Comparison of ENCODE assay signal across 25 mouse cellular contexts in the genomic region with DNA sequence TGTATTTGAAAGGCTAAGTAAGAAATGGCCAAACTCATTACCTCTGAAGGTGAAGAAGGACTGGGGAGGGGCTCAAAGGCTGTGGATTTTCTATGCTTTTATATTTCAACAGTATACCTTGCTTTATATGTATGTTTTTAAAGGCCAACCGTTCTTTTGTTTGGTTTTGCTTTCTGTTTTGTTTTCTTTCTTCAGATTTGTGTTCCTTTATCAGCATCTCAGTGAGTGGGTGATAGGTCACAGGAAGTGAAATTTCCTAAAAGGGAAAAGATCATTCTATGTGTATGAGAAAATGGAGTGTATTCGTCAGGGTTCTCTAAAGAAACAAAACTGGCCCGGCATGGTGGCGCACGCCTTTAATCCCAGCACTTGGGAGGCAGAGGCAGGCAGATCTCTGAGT. TPM values are rescaled to one million over a fixed set of nuclear protein-coding genes. Genes with fewer than 3 reads are reported as not detected.
DNase-seq lines count a peak whose midpoint lies in the region; ATAC-seq and TF ChIP-seq lines count a peak whose summit lies in the region.
"Had no signal": no experiment of that assay in that cellular context is flagged by ENCODE, and none has a peak within 500 bp of the region (broad histone marks: within the 10 kb centered on the region; RNA-seq: fewer than 3 reads in every experiment).

No protein-coding gene starts in this region.

- ATAC-seq in intestine, embryonic 14.5 days (replicated peaks; ENCODE audit: low FRiP score, low TSS enrichment, low read depth): no peak
- no peak for ATAC-seq in intestine, postnatal 0 days
- ATAC-seq in CD4-positive, CD25-positive, alpha-beta regulatory T cell, adult 4 months: peak; percentile 90
- peak; percentile 86 for ATAC-seq in inflammation-experienced regulatory T-cells, adult 6 months
- no peak for ATAC-seq in liver, embryonic 11.5 days (replicated peaks; ENCODE audit: low FRiP score)
- ATAC-seq: forebrain, embryonic 14.5 days; hindbrain, embryonic 16.5 days; intestine, embryonic 15.5 days had no signal

- TF ChIP-seq CTCF in intestine, postnatal 0 days (IDR thresholded peaks at IDR 0.05; ENCODE audit: low read depth): no peak

- no peaks in the 10 kb centered on the region for H3K4me1 ChIP-seq in intestine, embryonic 14.5 days (replicated peaks; ENCODE audit: control insufficient read depth, insufficient read depth, low read length)
- no peaks in the 10 kb centered on the region for H3K4me1 ChIP-seq in intestine, postnatal 0 days (replicated peaks; ENCODE audit: control insufficient read depth, insufficient read depth, low read length)
- no peaks in the 10 kb centered on the region for H3K4me1 ChIP-seq in liver, embryonic 11.5 days (replicated peaks; ENCODE audit: control insufficient read depth, insufficient read depth, low read length)
- H3K4me1 ChIP-seq: embryonic facial prominence, embryonic 12.5 days; embryonic facial prominence, embryonic 15.5 days; heart, embryonic 12.5 days; heart, embryonic 15.5 days; hindbrain, embryonic 10.5 days; hindbrain, embryonic 13.5 days; intestine, embryonic 15.5 days had no signal

- H3K36me3 ChIP-seq in intestine, embryonic 14.5 days (ENCODE audit: control insufficient read depth, insufficient read depth, low read length): no peaks in the 10 kb centered on the region
- no peaks in the 10 kb centered on the region for H3K36me3 ChIP-seq in intestine, postnatal 0 days (ENCODE audit: control insufficient read depth, insufficient read depth)
- H3K36me3 ChIP-seq in liver, embryonic 11.5 days (ENCODE audit: control insufficient read depth, insufficient read depth, low read length): no peaks in the 10 kb centered on the region
- H3K36me3 ChIP-seq: embryonic facial prominence, embryonic 12.5 days; embryonic facial prominence, embryonic 15.5 days; heart, embryonic 12.5 days; heart, embryonic 15.5 days; hindbrain, embryonic 10.5 days; hindbrain, embryonic 13.5 days; intestine, embryonic 15.5 days had no signal

- H3K4me3 ChIP-seq in intestine, embryonic 14.5 days (ENCODE audit: low read depth, low read length): no peak overlapping the region
- no peak overlapping the region for H3K4me3 ChIP-seq in intestine, postnatal 0 days (ENCODE audit: low read depth, low read length)
- H3K4me3 ChIP-seq in liver, embryonic 11.5 days (ENCODE audit: low read depth, low read length): no peak overlapping the region
- H3K4me3 ChIP-seq: embryonic facial prominence, embryonic 12.5 days; embryonic facial prominence, embryonic 15.5 days; heart, embryonic 12.5 days; heart, embryonic 15.5 days; hindbrain, embryonic 10.5 days; hindbrain, embryonic 13.5 days; intestine, embryonic 15.5 days had no signal

- H3K27me3 ChIP-seq in intestine, embryonic 14.5 days (replicated peaks; ENCODE audit: control insufficient read depth, insufficient read depth, low read length): no peaks in the 10 kb centered on the region
- H3K27me3 ChIP-seq in intestine, postnatal 0 days (replicated peaks; ENCODE audit: control insufficient read depth, insufficient read depth, low read length): no peaks in the 10 kb centered on the region
- no peaks in the 10 kb centered on the region for H3K27me3 ChIP-seq in liver, embryonic 11.5 days (replicated peaks; ENCODE audit: control insufficient read depth, insufficient read depth, low read length)
- H3K27me3 ChIP-seq: embryonic facial prominence, embryonic 12.5 days; embryonic facial prominence, embryonic 15.5 days; heart, embryonic 12.5 days; heart, embryonic 15.5 days; hindbrain, embryonic 13.5 days; intestine, embryonic 15.5 days had no signal

- no peak overlapping the region for H3K27ac ChIP-seq in intestine, embryonic 14.5 days (ENCODE audit: low read depth)
- H3K27ac ChIP-seq in intestine, postnatal 0 days (ENCODE audit: low read depth, low read length): no peak overlapping the region
- H3K27ac ChIP-seq in liver, embryonic 11.5 days (ENCODE audit: low read depth, low read length): no peak overlapping the region
- H3K27ac ChIP-seq: embryonic facial prominence, embryonic 12.5 days; embryonic facial prominence, embryonic 15.5 days; heart, embryonic 15.5 days; hindbrain, embryonic 10.5 days; hindbrain, embryonic 13.5 days; intestine, embryonic 15.5 days had no signal

- 91% methylated on average over 5 of the region's 5 CpGs for WGBS in intestine, embryonic 14.5 days
- WGBS in intestine, postnatal 0 days: 86% methylated on average over 5 of the region's 5 CpGs
- 85% methylated on average over 5 of the region's 5 CpGs for WGBS in liver, embryonic 11.5 days

- peak; percentile 9 for DNase-seq in intestine, embryonic 14.5 days (ENCODE audit: low spot score)
- DNase-seq in liver, embryonic 11.5 days (ENCODE audit: low spot score): no peak
- DNase-seq in frontal cortex, postnatal 36 days (ENCODE audit: low spot score in 2 of 2): no peak
- DNase-seq: adrenal gland, postnatal 14 days; cerebellum, adult 11 months; cerebellum, adult 2 months; cerebellum, adult 9-11 months; cerebellum, postnatal 25 days; gastrocnemius, postnatal 10 days; gastrocnemius, postnatal 36 days; heart, postnatal 10 days; heart, postnatal 36 days; kidney, adult 18-20 months had no signal

- H3K9me3 ChIP-seq in intestine, embryonic 14.5 days (ENCODE audit: control insufficient read depth, low read length): no peaks in the 10 kb centered on the region
- H3K9me3 ChIP-seq in intestine, postnatal 0 days (ENCODE audit: control insufficient read depth): no peaks in the 10 kb centered on the region
- no peaks in the 10 kb centered on the region for H3K9me3 ChIP-seq in liver, embryonic 11.5 days (ENCODE audit: control insufficient read depth, low read length)
- H3K9me3 ChIP-seq: embryonic facial prominence, embryonic 12.5 days; embryonic facial prominence, embryonic 15.5 days; heart, embryonic 15.5 days; hindbrain, embryonic 10.5 days; hindbrain, embryonic 13.5 days; intestine, embryonic 15.5 days had no signal

- no peak overlapping the region for H3K9ac ChIP-seq in intestine, embryonic 14.5 days (ENCODE audit: low read length)
- no peak overlapping the region for H3K9ac ChIP-seq in intestine, postnatal 0 days (ENCODE audit: low read depth, low read length)
- H3K9ac ChIP-seq in liver, embryonic 11.5 days (ENCODE audit: low read depth, low read length): no peak overlapping the region
- H3K9ac ChIP-seq: embryonic facial prominence, embryonic 12.5 days; embryonic facial prominence, embryonic 15.5 days; heart, embryonic 12.5 days; heart, embryonic 15.5 days; hindbrain, embryonic 13.5 days; intestine, embryonic 15.5 days had no signal

- H3K4me2 ChIP-seq in intestine, embryonic 14.5 days (ENCODE audit: low read length): no peak overlapping the region
- no peak overlapping the region for H3K4me2 ChIP-seq in intestine, postnatal 0 days (replicated peaks; ENCODE audit: low read depth)
- H3K4me2 ChIP-seq in liver, embryonic 11.5 days: no peak overlapping the region
- H3K4me2 ChIP-seq: embryonic facial prominence, embryonic 12.5 days; embryonic facial prominence, embryonic 15.5 days; heart, embryonic 12.5 days; heart, embryonic 15.5 days; hindbrain, embryonic 13.5 days; intestine, embryonic 15.5 days had no signal

RNA-seq across cellular contexts. Expression of gene Socs5, which starts 23.8 kb away (rescaled TPM):
- 11.6 and 14.1 TPM in 2 replicates for polyA plus RNA-seq in intestine, embryonic 14.5 days (2014; fragmentation: Nextera tagmentation; extraction: Ambion mirVana)
- 3.9 and 4.6 TPM in 2 replicates for polyA plus RNA-seq in intestine, postnatal 0 days (2015; fragmentation: Nextera tagmentation; extraction: Ambion mirVana)
- polyA plus RNA-seq in CD4-positive, CD25-positive, alpha-beta regulatory T cell, adult 4 months (2017; shearing (Covaris generic)): 1 to 10 TPM; 8.7 to 9.3 TPM
- 10 to 100 TPM in 1 of 3 experiments, 1 to 10 TPM in 2; 4.7 to 10.5 (median 8.6) TPM for polyA plus RNA-seq in inflammation-experienced regulatory T-cells, adult 6 months (2017; shearing (Covaris generic))
- 7.1 and 7.9 TPM in 2 replicates for polyA plus RNA-seq in liver, embryonic 11.5 days (2014; fragmentation: Nextera tagmentation; extraction: Ambion mirVana)

RNA-seq across cellular contexts. Expression of gene Cript, which starts 58.3 kb away (rescaled TPM):
- polyA plus RNA-seq in intestine, embryonic 14.5 days (2014; fragmentation: Nextera tagmentation; extraction: Ambion mirVana): 126 and 136 TPM in 2 replicates
- 192 and 200 TPM in 2 replicates for polyA plus RNA-seq in intestine, postnatal 0 days (2015; fragmentation: Nextera tagmentation; extraction: Ambion mirVana)
- polyA plus RNA-seq in CD4-positive, CD25-positive, alpha-beta regulatory T cell, adult 4 months (2017; shearing (Covaris generic)): 100 to 1,000 TPM in 1 of 2 experiments, 10 to 100 TPM in 1; 93.3 to 104 TPM
- 100 to 1,000 TPM in 1 of 3 experiments, 10 to 100 TPM in 2; 94.9 to 127 (median 99.0) TPM for polyA plus RNA-seq in inflammation-experienced regulatory T-cells, adult 6 months (2017; shearing (Covaris generic))
- 98.6 and 105 TPM in 2 replicates for polyA plus RNA-seq in liver, embryonic 11.5 days (2014; fragmentation: Nextera tagmentation; extraction: Ambion mirVana)

RNA-seq across cellular contexts. Expression of gene Pigf, which starts 58.5 kb away (rescaled TPM):
- polyA plus RNA-seq in intestine, embryonic 14.5 days (2014; fragmentation: Nextera tagmentation; extraction: Ambion mirVana): 42.1 and 43.8 TPM in 2 replicates
- polyA plus RNA-seq in intestine, postnatal 0 days (2015; fragmentation: Nextera tagmentation; extraction: Ambion mirVana): 42.6 and 43.8 TPM in 2 replicates
- polyA plus RNA-seq in CD4-positive, CD25-positive, alpha-beta regulatory T cell, adult 4 months (2017; shearing (Covaris generic)): 10 to 100 TPM; 20.4 to 22.1 TPM
- polyA plus RNA-seq in inflammation-experienced regulatory T-cells, adult 6 months (2017; shearing (Covaris generic)): 10 to 100 TPM; 21.0 to 30.2 (median 28.9) TPM
- polyA plus RNA-seq in liver, embryonic 11.5 days (2014; fragmentation: Nextera tagmentation; extraction: Ambion mirVana): 30.7 and 31.3 TPM in 2 replicates

Comparison
In these comparisons a context has a peak if more than half of its experiments do, and no peak if none do; other contexts are left out.
1. ATAC-seq: peak in CD4-positive, CD25-positive, alpha-beta regulatory T cell, adult 4 months (single experiment) and inflammation-experienced regulatory T-cells, adult 6 months (single experiment); none in intestine, embryonic 14.5 days (single experiment), intestine, postnatal 0 days (single experiment) and liver, embryonic 11.5 days (single experiment).